Mouse (Mus musculus) gastrocnemius, postnatal 10 days (tissue): ENCODE data around the gene Ranbp9. TPM values are rescaled to one million over a fixed set of nuclear protein-coding genes. Genes with fewer than 3 reads are reported as not detected.
"Not testable (repeated sequence)": the region's sequence is repeated elsewhere in the genome, so short reads cannot be mapped to it uniquely, and the experiment has no call there.

ENCODE experiments used
- DNase-seq: peaks from one replicate; pipeline ENCODE4 v3.0.0; 2021; ENCODE audit warnings: mixed read lengths
- total RNA-seq, 2 experiments: library from RNA; stranded (reverse); gene quantifications; 2 replicates each; pipeline ENCODE4 v1.2.3; 2021

The Ranbp9 gene
- total RNA-seq, 2 experiments from 2014 or later = 38.1 to 43.4 TPM

DNA sequence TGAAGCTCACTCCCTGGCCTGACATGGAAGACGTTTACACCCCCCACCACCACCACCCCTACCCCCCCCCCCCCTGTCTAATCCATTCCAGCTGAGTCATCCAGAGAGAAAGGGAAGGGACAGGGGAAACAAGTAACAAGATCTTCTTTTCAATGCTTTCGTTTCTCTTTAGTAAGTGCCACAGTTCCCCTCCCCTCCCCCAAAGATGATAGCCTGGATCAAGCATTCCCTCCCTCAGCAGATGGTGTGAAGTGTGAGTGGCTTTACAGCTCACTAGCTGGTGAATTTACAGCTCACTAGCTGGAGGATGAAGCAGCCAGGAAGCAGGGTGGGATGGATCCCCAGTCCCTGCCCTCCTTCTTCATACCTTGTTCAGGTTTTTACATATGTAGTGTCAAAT, 15.6 kb upstream of the Ranbp9 start:
- DNase-seq = no peak

DNA sequence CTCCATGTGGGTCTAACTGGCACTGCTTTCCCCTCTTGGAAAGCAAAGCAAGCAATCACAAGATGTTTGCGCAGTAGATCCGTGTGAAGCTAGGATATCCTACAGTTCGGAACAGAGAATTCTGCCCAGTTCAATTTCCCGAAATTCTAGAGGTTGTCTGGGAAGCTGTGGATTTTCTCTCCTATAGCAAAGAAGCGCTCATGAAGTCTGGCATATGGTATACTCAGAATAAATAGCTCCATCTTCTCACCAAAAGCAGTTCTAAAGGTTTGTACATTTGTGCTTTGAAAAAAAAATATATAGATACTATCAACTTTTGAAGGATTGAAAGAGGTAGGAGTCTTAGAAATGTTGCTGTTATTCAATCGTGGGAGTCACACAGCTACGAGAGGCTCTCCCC, 14.6 kb upstream of the Ranbp9 start:
- DNase-seq = no peak

DNA sequence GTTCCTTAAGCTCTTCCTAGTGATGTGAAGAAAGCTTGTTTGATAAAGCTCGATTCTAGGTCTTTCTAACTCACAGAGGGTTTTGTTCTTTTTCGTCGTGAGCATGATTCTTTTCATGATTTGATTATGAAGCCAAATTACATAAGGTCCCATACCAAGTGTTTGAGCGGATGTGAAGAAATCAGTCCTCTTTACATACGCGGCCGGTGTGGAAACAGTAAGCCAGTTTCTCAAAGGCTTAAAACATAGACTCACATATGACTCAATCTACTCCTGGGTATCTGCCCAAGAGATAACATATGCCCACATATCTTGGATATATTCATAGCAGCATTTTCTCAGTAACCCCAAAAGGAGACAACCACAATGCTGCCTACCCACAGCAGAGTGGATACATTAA, 12.6 kb upstream of the Ranbp9 start:
- DNase-seq = no peak

GRCm38 (mm10) chr13:43493058-43493481, 12.0 kb upstream of the Ranbp9 start:
- no peak for DNase-seq

DNA sequence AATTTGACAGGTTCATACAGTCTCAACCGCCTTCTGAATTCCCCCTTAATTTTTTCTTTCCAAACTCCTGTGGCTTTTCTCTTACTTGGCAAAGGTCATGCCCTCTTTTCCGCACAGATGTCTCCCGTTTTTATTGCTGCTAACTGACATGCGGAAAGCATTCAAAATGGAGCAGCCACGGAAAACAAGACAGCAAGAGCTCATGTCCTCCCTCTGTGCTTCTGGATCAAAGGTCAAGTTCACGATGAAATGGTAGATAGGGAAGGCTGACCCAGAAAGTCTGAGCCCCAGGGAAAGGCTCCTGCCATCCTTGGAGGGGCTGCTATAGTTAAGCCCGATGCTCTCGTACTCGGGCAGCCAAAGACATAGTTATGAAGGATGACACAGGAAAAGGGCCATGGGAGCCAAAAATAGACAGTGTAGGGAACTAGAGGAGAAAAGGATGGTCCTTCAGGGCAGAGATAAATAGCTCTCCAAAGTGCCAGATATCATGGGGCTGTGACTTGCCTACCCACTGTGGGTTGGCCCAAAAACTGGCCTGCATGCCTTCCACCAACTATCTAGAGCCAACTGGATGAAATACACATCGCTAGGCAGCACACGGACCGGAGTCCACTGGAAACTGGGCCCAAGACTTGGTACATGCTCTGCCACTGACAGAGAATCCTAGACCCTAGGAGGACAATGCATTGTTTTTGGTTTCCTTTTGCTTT, 5.6 kb upstream of the Ranbp9 start:
- DNase-seq = no peak

DNA sequence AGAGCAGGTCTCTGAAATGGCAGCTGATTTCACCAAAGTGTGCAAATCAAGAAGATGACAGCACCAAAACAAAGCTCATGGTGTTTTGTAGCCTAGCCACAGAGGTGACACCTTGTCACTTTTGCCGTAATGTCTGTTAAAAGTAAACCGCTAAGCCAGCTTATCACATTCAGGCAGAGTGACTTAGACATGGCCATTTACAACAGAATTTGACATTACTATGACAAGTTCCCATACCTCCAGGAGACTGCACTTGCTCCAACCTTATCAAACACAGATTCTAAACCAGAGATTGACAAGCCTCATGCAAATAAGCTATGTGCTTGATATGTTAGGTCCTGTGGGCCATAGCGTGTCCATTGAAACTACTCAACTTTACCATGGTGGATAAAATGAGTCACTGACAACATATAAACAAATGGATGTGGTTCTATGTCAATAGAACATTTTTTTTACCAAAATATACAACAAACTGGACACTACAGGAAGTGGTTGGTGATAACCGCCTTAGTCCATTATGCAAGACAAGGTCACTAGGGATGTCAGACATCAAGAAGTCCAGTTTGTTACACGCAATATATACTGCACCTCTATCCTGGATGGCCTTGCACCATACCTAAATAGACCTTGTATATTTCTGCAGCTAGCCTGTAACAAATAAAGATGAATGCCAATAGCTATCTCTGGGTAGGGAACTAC, 4.3 kb upstream of the Ranbp9 start:
- no peak for DNase-seq

DNA sequence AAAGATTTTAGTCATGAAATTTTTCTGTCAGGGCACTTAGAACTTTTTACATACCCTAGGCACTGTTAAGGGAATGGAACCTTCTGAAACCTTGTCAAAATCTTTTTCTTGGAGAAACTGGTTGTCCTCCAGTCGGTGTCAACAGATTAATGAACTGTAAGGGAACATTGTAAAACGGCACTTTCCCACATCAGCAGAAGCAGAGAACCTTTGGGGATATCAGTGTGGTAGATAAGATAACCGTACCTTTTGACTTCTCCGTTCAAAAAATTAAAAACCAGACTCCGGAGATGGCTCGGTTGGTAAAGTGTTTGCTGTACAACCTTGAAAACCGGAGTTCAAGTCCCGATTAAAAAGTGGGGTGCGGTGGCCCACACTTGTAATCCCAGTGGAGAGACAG, 1.7 kb upstream of the Ranbp9 start:
- DNase-seq = no peak

GRCm38 (mm10) chr13:43481859-43482245, 770 bp upstream of the Ranbp9 start:
- no peak for DNase-seq

DNA sequence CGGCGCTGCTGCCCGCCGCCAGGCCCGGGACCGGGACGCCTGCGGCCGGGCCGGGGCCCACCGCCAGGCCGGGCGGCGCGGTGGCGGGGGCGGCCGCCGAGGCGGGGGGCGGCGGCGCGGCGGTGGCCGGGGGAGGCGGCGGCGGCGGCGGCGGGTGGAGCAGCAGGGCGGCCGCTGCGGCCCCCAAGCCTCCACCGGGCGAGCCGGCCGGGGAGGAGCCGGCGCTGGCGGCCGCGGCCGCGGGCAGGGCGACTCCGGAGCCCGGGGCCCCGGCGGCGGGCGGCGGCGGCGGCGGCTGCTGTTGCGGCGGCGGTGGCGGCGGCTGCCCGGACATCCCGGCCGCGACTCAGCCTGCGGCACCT, 506 bp downstream of the Ranbp9 start:
- DNase-seq = no peak

GRCm38 (mm10) chr13:43479767-43480571, 1.1 kb downstream of the Ranbp9 start:
- peak; percentile 53 for DNase-seq

DNA sequence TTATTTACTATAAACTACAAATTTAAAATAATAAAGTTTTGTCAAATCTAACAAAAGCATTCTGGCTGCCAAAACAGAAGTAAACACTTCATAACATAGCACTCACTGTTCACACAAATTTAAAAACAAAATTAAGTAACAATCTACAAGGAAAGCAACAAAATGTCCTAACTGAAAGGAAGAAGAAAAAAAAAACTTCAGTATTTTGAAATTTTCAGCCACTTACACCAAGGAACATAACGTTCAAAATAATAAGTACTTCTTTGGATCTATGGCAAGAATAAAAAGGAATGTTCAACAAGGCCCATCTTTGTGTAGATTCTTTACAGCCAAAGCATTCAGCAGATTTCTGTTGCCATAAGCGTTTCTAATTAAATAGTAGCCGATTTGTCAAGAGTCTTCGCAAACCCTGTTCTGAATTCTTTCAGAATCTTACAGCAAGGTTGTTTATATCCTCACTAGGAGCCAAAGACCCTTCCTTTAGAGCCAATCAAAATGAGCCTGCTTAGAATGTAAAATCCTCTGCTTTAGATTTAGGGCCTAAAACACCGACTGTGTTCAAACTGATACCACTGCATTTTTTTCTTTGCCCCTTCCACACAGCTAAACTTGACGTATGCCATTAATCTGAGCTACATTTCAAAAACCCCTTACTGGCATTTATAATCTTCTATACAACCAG, 1.9 kb downstream of the Ranbp9 start:
- DNase-seq = no peak

DNA sequence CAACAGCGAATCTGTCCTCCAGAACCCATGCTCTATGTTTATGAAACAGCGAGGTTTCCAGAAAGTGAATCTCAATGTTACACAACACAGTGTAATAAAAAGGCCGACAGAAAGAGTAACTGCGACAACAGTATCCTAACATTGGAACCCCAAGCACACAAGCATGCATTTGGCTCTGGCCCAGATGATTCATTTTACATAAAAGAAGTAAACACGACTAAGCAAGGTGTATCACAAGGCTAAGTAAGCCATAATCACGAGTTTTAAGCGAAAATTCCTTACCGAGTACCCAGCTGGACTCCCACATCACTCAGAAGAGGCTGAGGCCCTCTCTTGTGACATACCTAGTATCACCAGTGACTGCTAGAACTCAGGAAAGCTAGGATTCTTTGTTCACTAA, 2.5 kb downstream of the Ranbp9 start:
- no peak for DNase-seq

DNA sequence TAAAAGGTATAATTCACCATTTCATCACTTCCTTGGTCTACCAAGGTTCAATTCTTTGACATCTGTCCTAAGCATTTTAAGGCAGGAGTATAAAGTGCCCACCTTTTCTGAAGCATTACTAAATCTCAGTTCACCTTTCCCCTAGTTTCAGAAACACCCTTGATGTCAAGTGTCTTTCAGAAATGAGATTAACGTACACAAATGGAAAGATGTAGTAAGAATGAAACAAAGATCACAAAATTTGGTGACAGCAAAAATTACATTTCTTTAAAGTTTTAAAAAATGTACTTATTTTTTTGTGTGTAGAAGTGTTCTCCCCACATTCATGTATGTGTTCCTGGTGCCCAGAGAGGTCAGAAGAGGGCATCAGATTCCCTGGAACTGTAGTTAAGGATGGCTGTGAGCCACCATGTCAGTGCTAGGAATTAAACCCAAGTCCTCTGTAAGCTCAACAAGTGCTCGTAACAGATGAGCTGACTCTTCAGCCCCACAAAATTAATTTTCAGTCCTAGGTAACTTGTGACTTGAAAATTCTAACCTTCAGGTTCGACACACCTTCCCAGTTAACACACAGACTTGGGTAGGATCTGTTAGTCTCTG, 3.9 kb downstream of the Ranbp9 start:
- no peak for DNase-seq

GRCm38 (mm10) chr13:43476226-43476625, 4.9 kb downstream of the Ranbp9 start:
- no peak for DNase-seq

DNA sequence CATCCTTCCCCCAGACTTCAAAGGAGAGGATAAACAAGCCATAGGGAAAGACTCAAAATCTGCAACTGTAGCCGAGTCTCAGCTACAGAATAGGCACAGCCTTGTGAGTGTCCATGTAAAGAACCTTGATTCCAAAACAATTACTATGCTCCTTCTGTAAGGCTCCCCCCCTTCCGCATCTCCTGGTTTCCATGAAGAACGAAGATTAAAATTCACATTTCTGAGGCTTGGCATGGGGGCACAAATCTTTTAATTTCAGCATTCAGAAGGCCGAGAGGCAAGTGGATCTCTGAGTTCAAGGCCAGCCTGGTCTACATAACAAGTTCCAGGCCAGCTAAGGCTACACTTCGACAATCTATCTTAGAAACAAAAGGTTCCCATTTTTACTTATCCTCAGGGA, 6.4 kb downstream of the Ranbp9 start:
- no peak for DNase-seq

- not testable (repeated sequence) for DNase-seq
Measured at GRCm38 (mm10) chr13:43471861-43472260, 9.2 kb downstream of the Ranbp9 start.

GRCm38 (mm10) chr13:43469607-43470006, 11.5 kb downstream of the Ranbp9 start:
- no peak for DNase-seq

DNA sequence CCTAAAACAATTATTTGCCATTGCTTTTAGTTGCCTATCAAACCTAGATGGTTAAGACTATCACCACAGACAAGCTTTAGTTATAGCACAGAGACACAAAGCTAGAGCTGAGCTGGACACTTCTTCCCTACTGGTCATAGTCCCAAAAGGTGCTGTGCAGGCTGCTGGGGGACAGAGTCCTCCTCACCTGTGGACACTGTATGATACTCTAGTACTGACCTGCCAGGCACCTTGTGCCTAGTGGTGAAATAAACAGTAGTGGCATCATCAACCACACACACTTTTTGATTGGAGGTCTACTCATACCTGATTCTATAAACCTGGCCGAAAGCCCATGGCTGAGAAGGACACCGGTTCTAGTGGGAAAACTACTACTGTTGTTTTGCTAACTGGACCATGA, 16.5 kb downstream of the Ranbp9 start:
- no peak for DNase-seq

DNA sequence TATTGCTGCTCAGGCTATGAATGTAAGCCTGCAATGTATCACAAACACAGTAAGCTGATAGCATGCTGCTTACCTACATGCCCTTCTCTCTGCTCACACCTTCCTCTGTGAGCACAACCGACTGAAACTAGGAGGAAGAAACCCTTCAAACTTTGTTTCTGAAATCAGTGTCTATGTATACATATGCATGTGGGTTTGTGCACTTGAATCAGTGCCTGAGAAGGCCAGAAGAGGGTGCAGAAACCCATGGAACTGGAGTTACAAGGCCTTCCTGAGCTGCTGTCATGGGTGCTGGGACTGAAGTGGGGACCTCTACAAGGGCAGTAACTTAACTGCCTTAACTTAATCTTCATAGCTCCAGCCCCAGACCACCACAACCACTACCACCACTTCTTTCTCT, 23.9 kb downstream of the Ranbp9 start:
- DNase-seq = no peak

DNA sequence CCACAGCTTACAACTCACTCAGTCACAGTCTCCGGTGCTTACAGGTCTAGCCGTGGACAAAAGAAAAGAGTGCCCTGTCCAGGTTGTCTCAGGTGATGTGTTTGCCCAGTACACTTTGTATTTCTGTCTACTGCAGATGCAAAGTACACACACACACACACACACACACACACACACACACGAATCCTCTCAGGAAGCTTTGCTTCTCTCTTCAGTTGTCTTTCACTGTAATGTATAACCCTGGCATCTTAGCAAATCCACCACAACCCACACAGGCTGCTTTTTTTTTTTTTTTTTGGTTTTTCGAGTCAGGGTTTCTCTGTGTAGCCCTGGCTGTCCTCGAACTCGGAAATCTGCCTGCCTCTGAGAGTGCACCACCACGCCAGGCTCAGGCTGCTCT, 26.7 kb downstream of the Ranbp9 start:
- DNase-seq = no peak

GRCm38 (mm10) chr13:43452843-43453605, 28.1 kb downstream of the Ranbp9 start:
- DNase-seq = no peak

DNA sequence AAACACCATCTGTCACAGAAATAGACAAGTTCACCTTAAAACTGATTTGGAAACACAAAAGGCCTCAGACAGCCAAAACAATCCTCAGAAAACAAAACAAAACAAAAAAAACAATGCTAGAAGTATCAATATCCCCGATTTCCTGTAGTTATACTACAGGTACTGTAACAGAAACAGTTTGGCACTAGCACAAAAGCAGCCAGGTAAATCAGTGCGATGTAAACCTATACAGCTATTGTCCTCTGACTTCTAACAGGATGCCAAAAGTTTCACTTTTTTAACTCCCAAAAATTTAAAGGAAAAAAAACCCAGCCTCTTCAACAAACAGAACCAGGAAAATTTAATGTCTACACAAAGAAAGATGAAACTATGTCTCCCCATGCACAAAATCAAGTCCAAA, 28.9 kb downstream of the Ranbp9 start:
- no peak for DNase-seq
